Mouse (Mus musculus) bone marrow macrophage, adult 2 months (primary cell): ENCODE measurements around the gene Bcl9. TPM values are rescaled to one million over a fixed set of nuclear protein-coding genes. Genes with fewer than 3 reads are reported as not detected.

ENCODE experiments used
- H3K27ac ChIP-seq: 2 replicates; pipeline ENCODE4 v1.5.1; 2012; ENCODE audit warnings: low read depth, low read length; ENCODE audit not compliant: insufficient read depth
- H3K4me1 ChIP-seq: 2 replicates; pipeline ENCODE4 v1.6.1; 2012; ENCODE audit warnings: low read length; ENCODE audit not compliant: control insufficient read depth, insufficient read depth
- H3K4me3 ChIP-seq: 2 replicates; pipeline ENCODE4 v1.5.1; 2012; ENCODE audit warnings: mild to moderate bottlenecking, low read length, moderate library complexity; ENCODE audit not compliant: insufficient read depth
- CTCF ChIP-seq: IDR thresholded peaks from 2 replicates; pipeline ENCODE4 v1.5.1; 2012; ENCODE audit warnings: low read depth, mild to moderate bottlenecking, low read length, moderate library complexity
- POLR2A ChIP-seq: IDR thresholded peaks from 2 replicates; pipeline ENCODE4 v1.6.1; 2012; ENCODE audit warnings: mild to moderate bottlenecking, low read depth, low read length, borderline replicate concordance
- polyA plus RNA-seq: library from polyadenylated mRNA; stranded (reverse); fragments of >200 nt; gene quantifications from 2 replicates; pipeline ENCODE4 v1.2.4, GENCODE M21; 2012; ENCODE audit not compliant: missing spikeins, insufficient read depth, insufficient read length

The Bcl9 gene
- polyA plus RNA-seq, 1 experiment: 17.6 TPM

GRCm38 (mm10) chr3:97265667-97266415 is 31.9 kb downstream of the Bcl9 start:
- Histone ChIP-seq H3K4me3 (no peak overlapping the region), H3K4me1 (no peaks in the 10 kb centered on the region), H3K27ac (no peak overlapping the region)
- TF ChIP-seq CTCF (no peak), POLR2A (no peak)

GRCm38 (mm10) chr3:97262235-97262634 is 35.5 kb downstream of the Bcl9 start:
- Histone ChIP-seq H3K4me1 (no peaks in the 10 kb centered on the region), H3K4me3 (no peak overlapping the region), H3K27ac (no peak overlapping the region)
- TF ChIP-seq CTCF (no peak), POLR2A (no peak)

DNA sequence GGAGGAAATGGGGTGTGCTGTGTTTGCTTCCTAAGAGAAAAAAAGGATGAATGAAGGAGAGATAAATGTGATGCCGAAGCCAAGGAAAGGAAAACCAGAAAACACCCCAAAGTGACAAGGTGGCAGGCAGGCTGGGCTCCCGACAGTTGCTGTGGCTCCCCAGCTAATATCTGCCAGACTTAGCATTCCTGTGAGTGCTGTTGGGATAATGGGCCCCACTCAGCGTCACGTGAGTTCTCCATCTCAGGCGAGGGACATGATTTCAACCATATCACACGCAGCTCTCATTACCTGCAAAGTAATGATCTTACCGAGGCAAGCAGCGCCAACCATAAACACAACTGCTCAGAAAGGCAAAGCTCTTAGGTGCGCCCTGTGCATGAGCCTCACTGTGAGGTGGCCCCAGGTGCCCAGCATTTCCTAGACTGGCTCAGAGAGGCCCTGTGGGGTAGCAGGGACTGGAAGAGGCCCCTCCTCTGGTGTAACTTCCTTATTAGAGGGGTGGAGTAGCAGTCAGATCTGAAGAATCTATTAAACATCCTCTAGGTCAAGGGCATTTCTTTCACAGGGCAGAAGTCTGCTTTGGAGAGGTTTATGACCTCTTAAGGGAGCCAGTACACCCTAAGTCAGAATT is 41.9 kb downstream of the Bcl9 start:
- Histone ChIP-seq H3K4me1 (peaks cover 9% of the 10 kb centered on the region), H3K4me3 (no peak overlapping the region), H3K27ac (no peak overlapping the region)
- TF ChIP-seq CTCF: no peak
- no peak for TF ChIP-seq POLR2A

DNA sequence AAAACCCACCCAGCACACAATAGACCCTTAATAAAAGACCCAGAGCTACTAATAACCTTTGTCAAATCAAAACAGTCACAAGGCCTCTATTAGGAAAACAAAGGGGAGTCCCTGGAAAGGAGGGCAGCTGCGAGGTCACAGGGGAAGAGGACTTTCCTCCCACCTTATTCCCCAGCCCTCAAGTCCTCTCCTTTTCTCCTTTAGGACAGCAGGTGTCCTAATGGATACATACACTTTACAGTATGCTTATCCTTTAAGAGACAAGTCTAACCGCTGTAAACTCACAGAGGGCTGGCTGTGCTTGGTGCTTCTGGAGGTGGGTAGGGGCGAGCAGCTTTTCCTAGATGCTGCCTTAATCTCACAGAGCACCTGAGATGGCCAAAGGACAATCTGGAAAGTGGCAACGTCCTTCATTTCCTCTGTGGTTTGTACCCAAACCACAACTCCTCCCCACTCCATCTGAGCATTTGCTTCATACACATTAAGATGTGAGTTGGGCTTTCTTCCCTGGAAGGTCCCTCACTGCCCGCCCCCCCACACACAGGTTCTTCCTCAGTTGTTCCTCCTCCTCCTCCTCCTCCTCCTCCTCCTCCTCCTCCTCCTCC is 42.8 kb downstream of the Bcl9 start:
- no peak overlapping the region for H3K27ac ChIP-seq
- no peak overlapping the region for H3K4me3 ChIP-seq
- TF ChIP-seq CTCF: no peak
- peaks cover 9% of the 10 kb centered on the region for H3K4me1 ChIP-seq

- Histone ChIP-seq H3K27ac (no peak overlapping the region), H3K4me3 (no peak overlapping the region), H3K4me1 (peaks cover 9% of the 10 kb centered on the region)
- TF ChIP-seq CTCF (no peak), POLR2A (no peak)
Measured at GRCm38 (mm10) chr3:97253823-97254600, 43.7 kb downstream of the Bcl9 start.

GRCm38 (mm10) chr3:97252896-97253295 is 44.8 kb downstream of the Bcl9 start:
- H3K4me1 ChIP-seq: peaks cover 9% of the 10 kb centered on the region
- no peak for TF ChIP-seq POLR2A
- TF ChIP-seq CTCF: no peak
- H3K4me3 ChIP-seq: no peak overlapping the region
- H3K27ac ChIP-seq: no peak overlapping the region

DNA sequence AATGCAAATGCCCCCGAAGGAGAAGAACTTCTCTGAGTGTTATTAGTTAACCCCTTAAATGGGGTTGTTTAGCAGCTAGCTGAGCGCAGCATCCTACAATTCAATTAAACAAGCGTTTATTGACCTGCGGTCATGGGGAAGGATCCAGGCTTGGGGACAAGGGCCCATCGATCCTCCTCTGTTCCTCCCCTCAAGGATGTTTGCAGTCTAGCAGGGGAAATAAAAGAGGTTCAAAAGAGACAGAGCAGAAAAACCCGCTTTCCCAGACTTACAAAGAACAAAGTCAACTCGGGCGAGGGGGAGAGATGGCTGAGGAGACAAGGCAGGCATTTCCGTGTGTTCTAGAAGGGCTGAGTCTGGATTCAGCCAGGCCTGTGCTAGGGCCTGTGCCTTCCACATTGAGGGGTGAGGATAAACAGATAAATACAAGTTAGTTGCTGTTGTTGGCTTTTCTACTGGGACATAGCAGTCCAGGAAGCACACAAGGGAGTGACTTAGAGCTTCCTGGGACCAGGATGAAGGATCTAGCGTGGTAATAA is 55.0 kb downstream of the Bcl9 start:
- TF ChIP-seq CTCF (no peak), POLR2A (no peak)
- no peak overlapping the region for H3K4me3 ChIP-seq
- peaks cover 3% of the 10 kb centered on the region for H3K4me1 ChIP-seq
- H3K27ac ChIP-seq: no peak overlapping the region

GRCm38 (mm10) chr3:97241826-97242225 is 55.9 kb downstream of the Bcl9 start:
- H3K4me3 ChIP-seq: no peak overlapping the region
- peaks cover 3% of the 10 kb centered on the region for H3K4me1 ChIP-seq
- no peak overlapping the region for H3K27ac ChIP-seq
- TF ChIP-seq POLR2A: no peak
- no peak for TF ChIP-seq CTCF

DNA sequence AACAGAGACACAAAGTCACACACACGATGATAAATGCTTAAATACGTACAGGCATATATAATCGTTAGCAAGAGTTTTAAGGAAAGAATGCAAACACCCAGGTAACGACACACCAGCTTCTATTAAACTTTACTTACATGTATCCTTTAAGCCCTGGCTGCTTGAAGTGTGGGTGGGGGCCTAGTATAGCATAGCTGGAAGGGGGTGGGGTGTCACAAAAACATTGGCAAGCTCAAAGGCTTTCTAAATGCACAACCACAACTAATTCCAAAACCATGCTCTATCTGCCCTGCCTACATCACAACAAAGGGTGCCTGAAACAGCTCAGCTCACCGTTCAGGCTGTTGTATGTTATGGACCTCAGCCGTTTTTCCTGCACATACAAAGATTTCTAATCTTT is 57.9 kb downstream of the Bcl9 start:
- H3K4me3 ChIP-seq: no peak overlapping the region
- no peak overlapping the region for H3K27ac ChIP-seq
- no peak for TF ChIP-seq POLR2A
- TF ChIP-seq CTCF: no peak
- peaks cover 3% of the 10 kb centered on the region for H3K4me1 ChIP-seq
